Mouse (Mus musculus) CD4-positive helper T cell, adult 2 months (primary cell): ENCODE measurements around the gene Asb10.

Experiments
- DNase-seq: peaks from one replicate; pipeline ENCODE4 v3.0.0-alpha.2; 2012; ENCODE audit warnings: low read depth, missing footprints, low spot score

Asb10 gene

GRCm38 (mm10) chr5:24492546-24493285 lies 48.1 kb downstream of the Asb10 start:
- DNase-seq, result no peak

DNA sequence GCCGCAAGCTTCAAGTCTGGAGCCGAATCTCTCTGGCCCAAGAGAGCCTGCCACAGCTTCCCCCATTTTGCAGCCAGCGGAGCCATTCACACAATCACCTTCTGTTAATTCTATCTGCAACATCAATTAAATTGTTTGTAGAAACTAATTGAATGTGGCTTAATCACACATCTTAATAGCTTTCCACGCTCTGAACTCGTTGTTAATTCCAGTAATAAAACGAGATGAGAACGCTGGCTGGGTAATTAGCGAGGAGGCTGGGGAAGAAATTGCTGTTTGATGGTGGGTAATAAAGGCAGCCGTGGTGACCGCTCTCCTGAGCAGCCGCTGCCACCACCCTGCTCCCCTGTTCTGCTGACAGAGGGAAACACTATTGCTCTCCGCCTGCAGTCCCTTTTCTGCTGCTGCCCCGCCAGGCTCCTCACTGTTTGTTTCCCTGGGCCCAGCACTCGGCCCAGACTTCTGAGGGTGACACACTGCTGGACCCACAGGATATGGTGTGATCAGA lies 50.3 kb downstream of the Asb10 start:
- DNase-seq, result no peak

DNA sequence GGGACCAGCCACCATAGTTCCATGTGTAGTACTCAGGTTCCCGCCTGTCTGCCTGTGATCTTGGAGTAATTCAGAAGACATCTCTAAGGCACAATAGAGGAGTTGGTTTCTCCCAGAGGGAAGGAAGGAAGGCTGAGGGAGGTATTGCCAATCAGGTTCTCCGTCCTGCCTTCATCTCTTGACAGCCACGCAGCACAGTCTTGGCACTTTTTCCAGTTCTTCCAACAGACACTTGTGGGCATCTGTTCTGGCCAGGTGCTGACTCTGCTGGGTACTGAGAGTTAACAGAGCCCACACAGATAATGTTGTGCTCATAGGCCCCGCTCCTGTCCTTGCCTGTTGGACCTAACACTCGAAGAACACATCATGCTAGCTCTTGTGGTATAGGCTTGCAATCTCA lies 54.0 kb downstream of the Asb10 start:
- no peak for DNase-seq

GRCm38 (mm10) chr5:24486097-24486496 lies 54.7 kb downstream of the Asb10 start:
- peak; percentile 69 for DNase-seq

DNA sequence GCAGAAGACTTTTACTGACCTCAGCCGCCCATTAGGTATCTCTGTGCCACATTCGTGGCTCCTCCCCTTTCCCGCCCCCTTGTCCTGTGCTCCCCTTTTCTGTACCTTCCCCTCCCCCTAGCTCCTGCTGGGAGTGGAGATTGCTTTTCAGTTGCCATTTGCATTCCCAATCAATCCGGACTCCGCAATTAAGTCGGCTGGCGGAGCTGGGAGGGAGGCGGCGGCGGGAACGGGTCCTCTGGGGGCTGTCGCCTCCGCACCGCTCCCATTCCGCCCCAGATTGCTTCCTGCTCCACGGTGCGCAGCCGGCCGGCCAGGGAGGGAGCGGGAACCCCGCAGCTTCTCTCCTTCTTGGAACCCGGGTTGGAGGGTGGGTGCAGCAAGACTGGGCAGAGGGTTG lies 55.8 kb downstream of the Asb10 start:
- DNase-seq, result no peak

GRCm38 (mm10) chr5:24483326-24483725 lies 57.5 kb downstream of the Asb10 start:
- peak; percentile 60 for DNase-seq
